Mouse (Mus musculus) frontal cortex, postnatal 25 days (tissue): ENCODE results near the gene Gm11541.

Source experiments
- DNase-seq, 2 experiments: peaks; one replicate each; pipeline ENCODE4 v3.0.0; 2022; ENCODE audit warnings: low spot score in 2 of 2

The Gm11541 gene

GRCm38 (mm10) chr11:94704472-94704871, at the start of gene Gm11541:
TSS of gene Gm11541 (minus strand) at chr11:94704499.
- no peak for DNase-seq

GRCm38 (mm10) chr11:94752946-94753713, 48.8 kb upstream of the Gm11541 start:
- DNase-seq = no peak

- no peak for DNase-seq
These were observed 37.5 kb upstream of the Gm11541 start, which contains the start of gene Cdc34b for GRCm38 (mm10) chr11:94741732-94742272. TSS of gene Cdc34b (plus strand) at chr11:94741782.

GRCm38 (mm10) chr11:94735746-94736145, 31.4 kb upstream of the Gm11541 start:
- DNase-seq = no peak

GRCm38 (mm10) chr11:94732773-94733172, 28.5 kb upstream of the Gm11541 start:
- DNase-seq = no peak

GRCm38 (mm10) chr11:94731229-94731628, 26.9 kb upstream of the Gm11541 start:
- no peak for DNase-seq

- DNase-seq = peak; percentile 33 to 70
These were observed 26.0 kb upstream of the Gm11541 start for GRCm38 (mm10) chr11:94730261-94730660.

GRCm38 (mm10) chr11:94729565-94729964, 25.3 kb upstream of the Gm11541 start:
- no peak for DNase-seq

GRCm38 (mm10) chr11:94728545-94728944, 24.2 kb upstream of the Gm11541 start:
- no peak for DNase-seq

GRCm38 (mm10) chr11:94727306-94727705, 23.0 kb upstream of the Gm11541 start:
- no peak for DNase-seq

GRCm38 (mm10) chr11:94719216-94719615, 14.9 kb upstream of the Gm11541 start:
- no peak for DNase-seq

GRCm38 (mm10) chr11:94718113-94718909, 14.0 kb upstream of the Gm11541 start:
- DNase-seq = no peak

GRCm38 (mm10) chr11:94717239-94717638, 12.9 kb upstream of the Gm11541 start:
- DNase-seq = no peak

- DNase-seq = no peak
These were observed 12.5 kb upstream of the Gm11541 start for GRCm38 (mm10) chr11:94716754-94717153.

- DNase-seq = peak; percentile 12 to 29
These were observed 11.3 kb upstream of the Gm11541 start for GRCm38 (mm10) chr11:94715622-94716021.

- no peak for DNase-seq
These were observed 9.1 kb upstream of the Gm11541 start for GRCm38 (mm10) chr11:94713246-94713860.

- DNase-seq = no peak
These were observed 279 bp downstream of the Gm11541 start for GRCm38 (mm10) chr11:94704020-94704419.

GRCm38 (mm10) chr11:94702216-94702610, 2.1 kb downstream of the Gm11541 start:
- DNase-seq = no peak

GRCm38 (mm10) chr11:94701401-94702215, 2.7 kb downstream of the Gm11541 start:
- no peak for DNase-seq

- DNase-seq = no peak
These were observed 4.9 kb downstream of the Gm11541 start for GRCm38 (mm10) chr11:94699399-94699798.
